Mouse (Mus musculus): ENCODE results near the gene Ier5l.

- no peak for TF ChIP-seq GATA1 (IDR thresholded peaks at IDR 0.05; ENCODE audit: borderline replicate concordance, low read length)
- TF ChIP-seq FLI1 (IDR thresholded peaks at IDR 0.05; ENCODE audit: low read length) = no peak
Measured at GRCm38 (mm10) chr2:30446891-30447826, 26.9 kb downstream of the Ier5l start.
